Mouse (Mus musculus) adrenal gland, adult 2 months (tissue): ENCODE results near the gene Tenm2. TPM values are rescaled to one million over a fixed set of nuclear protein-coding genes. Genes with fewer than 3 reads are reported as not detected.

Experiments used
- DNase-seq: peaks from one replicate; pipeline ENCODE4 v3.0.0; 2021
- polyA plus RNA-seq: library from polyadenylated mRNA; depleted of rRNA; stranded (reverse); fragments of >200 nt; gene quantifications from 2 replicates; pipeline ENCODE4 v1.2.3, GENCODE M21; 2012
- total RNA-seq, 2 experiments: library from RNA; stranded (reverse); gene quantifications; 2 replicates each; pipeline ENCODE4 v1.2.3; 2021

Tenm2 gene
- total and polyA plus RNA-seq, 3 experiments: 0.08 to 0.86 (median 0.23) TPM

DNA sequence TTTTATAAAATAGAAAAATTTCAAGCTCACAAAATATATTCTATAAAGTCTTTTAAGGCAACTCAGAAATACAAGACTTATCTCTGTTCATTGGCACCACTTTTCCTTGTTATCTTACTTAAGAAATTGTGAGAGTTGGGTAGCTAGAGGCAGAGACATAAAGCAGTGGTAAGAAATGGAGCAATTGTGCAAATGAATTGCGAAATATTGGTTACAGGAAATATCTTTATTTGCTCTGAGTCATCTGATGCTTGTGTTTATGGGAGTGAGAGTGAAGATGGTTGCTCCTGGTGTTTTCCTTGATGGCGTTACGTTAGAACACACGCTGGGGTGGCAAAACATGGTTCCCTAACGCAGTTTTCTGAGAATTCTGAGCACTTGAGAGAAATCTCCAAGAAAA is 156.4 kb downstream of the Tenm2 start:
- no peak for DNase-seq

DNA sequence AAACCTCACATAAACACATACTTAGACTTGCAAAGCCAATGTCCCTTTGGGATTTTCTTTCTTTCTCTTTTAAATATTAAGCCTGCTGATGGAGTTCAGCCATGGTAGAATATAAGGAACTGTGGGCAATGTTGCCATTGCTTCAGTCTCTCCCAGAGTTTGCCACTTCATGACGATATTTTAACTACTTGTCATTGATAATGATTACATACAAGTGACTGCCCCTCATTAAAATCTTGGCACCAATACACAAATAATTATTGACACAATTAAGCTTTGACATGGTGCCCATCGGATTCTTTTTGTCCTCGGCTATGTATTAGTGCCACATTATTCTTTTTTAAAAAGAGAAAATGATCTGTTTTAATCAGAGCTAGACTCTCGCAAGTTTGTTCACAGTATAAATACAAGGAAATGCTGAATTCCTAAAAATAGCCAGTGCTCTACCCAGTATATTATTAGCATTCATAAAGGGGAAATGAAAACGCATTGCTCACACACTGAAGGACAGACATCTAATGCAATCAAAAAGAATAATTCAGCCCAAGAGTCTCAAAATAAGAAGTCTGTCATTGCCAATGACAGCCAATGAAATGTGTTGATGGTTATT is 158.7 kb downstream of the Tenm2 start:
- no peak for DNase-seq

DNA sequence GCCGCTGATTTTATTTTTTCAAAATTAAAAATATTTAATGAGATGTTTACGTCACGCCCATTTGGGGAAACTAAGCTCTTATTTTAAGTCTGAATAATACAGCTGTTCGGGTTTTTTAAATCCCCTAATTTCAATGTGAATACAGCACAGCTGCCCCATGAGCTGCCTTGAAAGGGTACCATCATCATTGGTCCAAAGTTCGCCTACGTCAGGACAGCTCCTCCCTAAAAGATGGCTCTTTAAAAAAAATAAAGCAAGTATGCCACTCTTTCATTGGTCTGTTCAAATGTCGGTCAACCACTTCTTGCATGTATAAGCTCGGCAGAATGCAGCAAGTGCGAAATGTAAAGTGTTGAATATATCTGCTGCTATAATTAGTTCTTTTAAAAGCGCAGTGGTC is 160.4 kb downstream of the Tenm2 start:
- no peak for DNase-seq

GRCm38 (mm10) chr11:37065459-37065858 is 170.3 kb downstream of the Tenm2 start:
- no peak for DNase-seq

DNA sequence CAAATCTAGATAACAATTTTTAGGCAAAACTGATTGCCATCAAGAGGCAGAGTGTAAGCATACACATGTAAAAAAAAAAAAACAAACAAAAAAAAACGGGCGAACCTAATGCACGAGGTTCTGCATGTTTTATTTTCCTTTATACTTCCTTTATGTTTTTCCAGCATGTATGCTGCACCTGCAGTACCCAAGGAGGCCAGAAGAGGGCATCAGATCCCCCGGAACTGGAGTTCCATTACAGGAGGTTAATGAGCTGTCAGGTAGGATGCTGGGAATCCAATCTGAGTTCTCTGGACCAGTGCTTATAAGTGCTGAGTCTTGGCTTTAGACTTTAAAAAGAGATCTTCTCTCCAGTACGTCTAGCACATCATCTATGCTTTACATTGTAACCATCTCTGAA is 189.1 kb downstream of the Tenm2 start:
- DNase-seq: peak; percentile 11

GRCm38 (mm10) chr11:37041259-37041658 is 194.5 kb downstream of the Tenm2 start:
- DNase-seq: no peak

DNA sequence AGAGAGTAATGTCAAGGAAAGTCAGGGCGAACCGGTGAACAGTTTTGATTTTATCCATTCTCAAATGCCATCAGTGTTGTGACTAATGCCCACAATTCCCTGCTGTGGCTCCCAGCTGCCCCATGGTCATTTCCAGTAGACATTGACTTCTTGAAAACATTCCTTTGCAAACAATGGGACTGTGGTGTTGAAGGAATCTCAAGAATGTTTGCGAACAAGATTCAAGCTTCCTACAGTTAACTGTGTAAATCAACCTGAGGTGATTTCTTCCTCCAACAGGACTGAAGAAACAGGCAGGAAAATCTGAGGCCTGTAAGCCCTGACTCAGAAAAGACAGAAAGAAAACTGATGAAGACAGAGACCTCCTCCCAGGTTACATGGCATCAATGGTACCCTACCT is 196.5 kb downstream of the Tenm2 start:
- no peak for DNase-seq

DNA sequence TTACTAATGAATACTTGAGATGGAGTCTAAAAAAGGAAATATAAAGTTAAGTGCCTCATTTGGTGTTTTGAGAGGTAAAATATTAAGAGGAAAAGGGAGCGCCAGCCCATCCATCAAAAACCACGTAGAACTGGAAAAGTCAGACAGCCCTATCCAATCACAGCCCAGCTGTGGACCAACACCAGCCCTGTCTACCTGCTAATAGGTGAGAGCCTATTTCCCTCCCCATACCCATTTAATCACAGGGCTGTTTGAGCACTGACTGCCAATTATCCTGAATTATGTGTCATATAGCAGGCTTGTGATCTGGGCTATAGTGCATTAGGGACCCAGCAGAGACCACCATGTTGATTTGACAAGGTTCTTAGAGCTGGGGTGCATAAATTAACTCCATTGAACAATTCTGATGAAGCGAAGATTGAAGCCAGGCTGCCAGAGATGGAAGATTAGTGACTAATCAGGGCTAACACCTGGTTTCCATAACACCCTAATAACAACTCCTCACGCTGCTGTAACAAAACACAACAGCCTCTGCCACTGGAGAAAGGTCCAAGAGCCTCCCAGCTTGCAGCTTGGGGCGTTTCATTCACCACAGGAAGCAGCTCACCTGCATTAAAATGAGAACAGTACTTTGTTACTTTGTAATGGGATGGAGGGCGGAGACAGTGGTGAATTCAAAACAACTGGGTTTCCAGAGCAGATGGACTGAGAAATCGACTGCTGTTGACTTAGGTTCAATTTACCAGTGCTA is 204.3 kb downstream of the Tenm2 start:
- DNase-seq: no peak

- DNase-seq: no peak
Observed at GRCm38 (mm10) chr11:37011900-37012299, 223.9 kb downstream of the Tenm2 start.

GRCm38 (mm10) chr11:37009243-37009642 is 226.5 kb downstream of the Tenm2 start:
- no peak for DNase-seq

DNA sequence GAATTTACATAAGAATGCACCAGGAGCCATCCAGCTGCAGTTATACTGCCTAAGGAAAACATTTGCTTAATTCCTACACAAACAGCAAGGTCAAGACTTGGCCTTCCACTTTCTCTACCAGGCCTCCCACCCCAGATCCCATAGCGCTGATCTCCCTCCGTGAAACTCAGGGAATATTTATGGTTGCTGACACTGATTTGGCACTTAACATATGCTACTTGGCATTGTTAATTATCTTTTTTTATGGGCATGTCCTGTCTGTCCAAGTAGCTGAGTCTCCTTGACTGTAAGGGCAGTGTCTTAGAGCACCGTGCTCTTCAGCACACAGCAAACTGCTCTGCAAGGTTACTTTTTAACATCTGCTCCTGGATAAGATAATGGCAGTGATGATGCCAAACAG is 238.1 kb downstream of the Tenm2 start:
- DNase-seq: no peak

GRCm38 (mm10) chr11:36990895-36991294 is 244.9 kb downstream of the Tenm2 start:
- DNase-seq: peak; percentile 24

- no peak for DNase-seq
Observed at GRCm38 (mm10) chr11:36988776-36989565, 246.8 kb downstream of the Tenm2 start.

DNA sequence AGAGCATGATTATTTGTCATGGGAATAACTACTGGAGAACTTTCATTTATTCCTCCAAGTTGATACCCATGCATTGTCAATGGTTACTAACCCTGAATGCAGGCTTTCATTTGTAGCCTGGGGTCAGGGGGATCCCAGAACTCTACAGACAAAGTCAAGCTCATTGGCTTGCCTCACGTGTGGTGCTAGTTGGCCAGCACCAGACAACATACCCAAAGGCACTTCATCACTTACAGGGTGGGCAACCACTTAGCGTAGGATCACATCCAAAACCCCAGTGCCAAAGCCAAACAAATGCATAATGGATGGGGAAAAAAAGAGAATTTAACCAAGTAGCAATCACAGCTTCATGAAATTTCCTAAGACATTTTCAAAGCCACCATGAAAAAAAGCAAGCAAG is 261.6 kb downstream of the Tenm2 start:
- DNase-seq: no peak

DNA sequence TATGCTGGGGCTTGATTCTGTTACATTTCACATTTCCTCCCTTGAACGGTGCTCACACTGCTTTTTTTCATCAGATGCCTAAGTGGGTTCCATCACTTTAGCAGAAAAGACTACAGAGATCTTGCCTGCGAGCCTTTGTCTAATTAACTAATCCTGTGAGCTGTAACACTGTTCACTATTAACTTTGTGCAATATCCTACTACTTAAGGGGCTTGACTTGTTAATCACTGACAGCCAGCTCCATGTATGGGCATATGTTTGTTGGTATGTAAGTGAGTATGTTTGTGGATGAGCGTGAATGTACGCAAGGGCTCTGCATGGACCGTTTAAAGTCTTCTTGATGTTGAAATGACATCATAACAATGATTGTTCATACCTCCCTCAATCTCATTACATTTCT is 277.7 kb downstream of the Tenm2 start:
- DNase-seq: no peak

- DNase-seq: no peak
Observed at GRCm38 (mm10) chr11:36941429-36941828, 294.3 kb downstream of the Tenm2 start.

GRCm38 (mm10) chr11:36940557-36941110 is 295.1 kb downstream of the Tenm2 start:
- DNase-seq: no peak

DNA sequence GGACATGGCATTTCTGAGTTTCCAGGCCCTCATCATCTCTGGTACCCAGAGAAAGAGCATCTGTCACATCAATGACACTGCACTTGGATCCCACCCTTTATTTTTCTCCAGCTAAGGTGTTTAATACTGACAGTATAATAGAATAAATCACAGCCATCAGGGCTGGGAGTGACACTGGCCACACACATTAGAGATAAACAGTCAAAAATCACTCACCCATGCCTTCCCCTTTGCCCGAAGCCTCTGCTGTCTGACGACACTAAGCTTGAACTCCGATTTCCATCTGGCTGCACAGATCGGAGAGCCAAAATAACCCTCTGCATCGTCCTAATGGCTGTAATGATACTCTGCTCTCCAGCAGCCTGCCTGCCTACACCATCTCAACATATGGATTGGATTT is 305.9 kb downstream of the Tenm2 start:
- no peak for DNase-seq

DNA sequence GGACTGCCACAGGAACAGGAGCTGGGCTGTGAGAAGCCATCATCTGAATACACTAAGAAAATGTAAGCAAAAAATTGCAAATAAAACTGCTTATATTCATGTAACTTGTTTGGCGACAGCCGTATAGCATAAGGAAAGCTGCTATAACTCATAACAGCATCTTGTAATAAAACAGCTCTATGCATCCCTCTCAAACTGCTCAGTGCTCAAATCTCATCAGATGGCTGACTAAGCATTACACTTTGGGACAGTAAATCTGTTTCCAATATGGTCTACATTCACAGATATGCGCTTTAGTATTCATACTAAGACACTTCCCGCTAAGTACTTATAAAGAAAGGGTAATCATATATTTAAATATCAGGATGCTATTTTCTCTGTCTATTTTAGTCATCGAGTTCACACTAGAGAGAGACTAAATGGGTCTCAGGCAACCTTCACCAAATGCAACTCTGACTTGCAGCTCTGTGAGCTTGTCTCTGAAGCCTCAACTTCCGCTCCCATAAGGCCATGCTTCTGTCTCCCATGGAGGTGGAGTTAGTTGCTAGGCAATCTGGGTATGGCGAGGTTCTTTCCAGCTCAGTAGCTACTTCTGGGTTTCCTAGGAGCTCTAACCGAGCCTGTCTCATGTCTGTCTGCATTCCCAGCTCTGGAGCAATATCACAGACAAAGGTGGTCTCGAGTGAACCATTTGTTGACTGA is 308.9 kb downstream of the Tenm2 start:
- no peak for DNase-seq

- no peak for DNase-seq
Observed at GRCm38 (mm10) chr11:36919301-36919700, 316.5 kb downstream of the Tenm2 start.

DNA sequence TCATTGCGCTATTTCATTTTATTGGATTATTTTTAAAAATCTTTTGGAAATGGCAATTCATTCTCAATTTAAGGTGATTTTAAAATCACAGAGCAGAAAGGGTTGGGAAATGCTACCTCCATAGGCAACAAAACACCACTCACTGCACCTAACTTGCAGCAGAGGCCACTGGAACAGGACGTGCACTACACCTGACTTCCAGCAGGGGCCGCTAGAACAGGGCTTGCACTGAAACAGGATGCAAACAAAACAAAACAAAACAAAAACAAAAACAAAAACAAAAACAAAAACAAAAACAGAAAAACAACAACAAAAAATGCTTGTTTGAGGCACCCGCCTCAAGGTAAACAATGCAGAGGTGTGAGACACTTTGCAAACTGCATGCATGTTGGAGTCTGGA is 324.4 kb downstream of the Tenm2 start:
- peak; percentile 3 for DNase-seq

GRCm38 (mm10) chr11:36909036-36909435 is 326.7 kb downstream of the Tenm2 start:
- no peak for DNase-seq
